Mouse (Mus musculus) MEL (cell line): ENCODE measurements at regions not wholly inside any gene's neighbourhood (a gene's known extent, or its start where the extent isn't known, plus 50 kb on each side); places are given as distances from the start of the nearest gene placed in this dataset.

Source experiments
- BHLHE40 ChIP-seq: IDR thresholded peaks from 2 replicates; pipeline ENCODE4 v1.6.1; 2012; ENCODE audit warnings: low read depth, mild to moderate bottlenecking, inconsistent platforms, low read length, improper control_type of control experiment, borderline replicate concordance
- CHD2 ChIP-seq: IDR thresholded peaks from 2 replicates; pipeline ENCODE4 v1.6.1; 2011; ENCODE audit warnings: low read length, improper control_type of control experiment
- CTCF ChIP-seq, 3 experiments: IDR thresholded peaks in 2 of 3; conservative IDR thresholded peaks in 1 of 3; 2 replicates each; pipeline ENCODE4 v1.5.1; 2011 to 2012; ENCODE audit warnings: low read length in 3 of 3, low read depth in 2 of 3, mild to moderate bottlenecking in 2 of 3, improper control_type of control experiment in 1 of 3, inconsistent platforms in 1 of 3, mixed read lengths in 1 of 3, moderate library complexity in 1 of 3; ENCODE audit not compliant: control insufficient read depth in 1 of 3, insufficient read depth in 1 of 3, poor library complexity in 1 of 3, severe bottlenecking in 1 of 3
- EP300 ChIP-seq, 2 experiments: IDR thresholded peaks; 2 replicates each; pipeline ENCODE4 v1.6.1; 2011; ENCODE audit warnings: improper control_type of control experiment in 2 of 2, low read length in 2 of 2, low read depth in 1 of 2, mild to moderate bottlenecking in 1 of 2
- GATA1 ChIP-seq: IDR thresholded peaks from 2 replicates; pipeline ENCODE4 v1.6.1; 2011; ENCODE audit warnings: low read depth, low read length, improper control_type of control experiment
- HCFC1 ChIP-seq: IDR thresholded peaks from 2 replicates; pipeline ENCODE4 v1.6.1; 2012; ENCODE audit warnings: low read depth, mild to moderate bottlenecking, inconsistent platforms, low read length, improper control_type of control experiment, moderate library complexity
- JUND ChIP-seq: IDR thresholded peaks from 2 replicates; pipeline ENCODE4 v1.6.1; 2011; ENCODE audit warnings: low read depth, mild to moderate bottlenecking, improper control_type of control experiment, low read length
- MXI1 ChIP-seq: IDR thresholded peaks from 2 replicates; pipeline ENCODE4 v1.6.1; 2011; ENCODE audit warnings: mild to moderate bottlenecking, low read depth, low read length, improper control_type of control experiment
- NRF1 ChIP-seq: IDR thresholded peaks from 2 replicates; pipeline ENCODE4 v1.6.1; 2014; ENCODE audit warnings: low read depth, mild to moderate bottlenecking, inconsistent platforms, low read length, improper control_type of control experiment, moderate library complexity; ENCODE audit not compliant: poor library complexity, insufficient read depth, severe bottlenecking
- POLR2A ChIP-seq, 2 experiments: IDR thresholded peaks; 2 replicates each; pipeline ENCODE4 v1.6.1; 2011 to 2012; ENCODE audit warnings: low read length in 2 of 2, mild to moderate bottlenecking in 2 of 2, control low read depth in 1 of 2, improper control_type of control experiment in 1 of 2, low read depth in 1 of 2, moderate library complexity in 1 of 2; ENCODE audit not compliant: control insufficient read depth in 1 of 2, insufficient read depth in 1 of 2, poor library complexity in 1 of 2
- POLR2AphosphoS2 ChIP-seq: IDR thresholded peaks from 2 replicates; pipeline ENCODE4 v1.6.1; 2011; ENCODE audit warnings: low read length, improper control_type of control experiment
- RCOR1 ChIP-seq: IDR thresholded peaks from 2 replicates; pipeline ENCODE4 v1.6.1; 2012; ENCODE audit warnings: low read depth, mild to moderate bottlenecking, inconsistent platforms, low read length, improper control_type of control experiment

- TF ChIP-seq GATA1 (no peak), POLR2AphosphoS2 (no peak), CTCF (IDR thresholded peaks at IDR 0.05 in 2 of 3, conservative IDR thresholded peaks at IDR 0.05 in 1 of 3; ENCODE audit: control insufficient read depth in 1 of 3, insufficient read depth in 1 of 3, low read depth in 2 of 3, low read length in 3 of 3, poor library complexity in 1 of 3, severe bottlenecking in 1 of 3) (no peak), EP300 (IDR thresholded peaks at IDR 0.05; ENCODE audit: low read depth in 1 of 2, low read length in 2 of 2) (no peak), POLR2A (IDR thresholded peaks at IDR 0.05; ENCODE audit: control insufficient read depth in 1 of 2, insufficient read depth in 1 of 2, low read depth in 1 of 2, low read length in 2 of 2, poor library complexity in 1 of 2) (no peak), HCFC1 (no peak), RCOR1 (no peak), NRF1 (no peak), MXI1 (no peak), CHD2 (no peak), BHLHE40 (no peak), JUND (no peak)
Observed at GRCm38 (mm10) chr14:31940900-31941299, 87.9 kb upstream of the Galnt15 start.
